Mouse (Mus musculus) bone marrow macrophage, adult 2 months (primary cell): ENCODE data around the gene Hmgb1. TPM values are rescaled to one million over a fixed set of nuclear protein-coding genes. Genes with fewer than 3 reads are reported as not detected.
A peak's percentile ranks its signal among the peaks of the same experiment; 100 is the strongest.

Experiments
- H3K27ac ChIP-seq: 2 replicates; pipeline ENCODE4 v1.5.1; 2012; ENCODE audit warnings: low read depth, low read length; ENCODE audit not compliant: insufficient read depth
- H3K4me1 ChIP-seq: 2 replicates; pipeline ENCODE4 v1.6.1; 2012; ENCODE audit warnings: low read length; ENCODE audit not compliant: control insufficient read depth, insufficient read depth
- H3K4me3 ChIP-seq: 2 replicates; pipeline ENCODE4 v1.5.1; 2012; ENCODE audit warnings: mild to moderate bottlenecking, low read length, moderate library complexity; ENCODE audit not compliant: insufficient read depth
- CTCF ChIP-seq: IDR thresholded peaks from 2 replicates; pipeline ENCODE4 v1.5.1; 2012; ENCODE audit warnings: low read depth, mild to moderate bottlenecking, low read length, moderate library complexity
- POLR2A ChIP-seq: IDR thresholded peaks from 2 replicates; pipeline ENCODE4 v1.6.1; 2012; ENCODE audit warnings: mild to moderate bottlenecking, low read depth, low read length, borderline replicate concordance
- polyA plus RNA-seq: library from polyadenylated mRNA; stranded (reverse); fragments of >200 nt; gene quantifications from 2 replicates; pipeline ENCODE4 v1.2.4, GENCODE M21; 2012; ENCODE audit not compliant: missing spikeins, insufficient read depth, insufficient read length

Gene Hmgb1
- polyA plus RNA-seq, 1 experiment: 89.1 TPM

- TF ChIP-seq CTCF (no peak), POLR2A (no peak)
Measured at GRCm38 (mm10) chr5:149137447-149137846, 46.8 kb downstream of the Hmgb1 start.

GRCm38 (mm10) chr5:149136933-149137365 is 47.3 kb downstream of the Hmgb1 start:
- peak overlapping the region; percentile 83 for H3K27ac ChIP-seq
- TF ChIP-seq POLR2A: no peak
- no peak for TF ChIP-seq CTCF
- H3K4me3 ChIP-seq: no peak overlapping the region; the same call in 1 of the 2 replicates
- peaks cover 19% of the 10 kb centered on the region for H3K4me1 ChIP-seq

More at GRCm38 (mm10) chr5:149137447-149137846, 46.8 kb downstream of the Hmgb1 start:
- H3K4me1 ChIP-seq: peaks cover 19% of the 10 kb centered on the region
- H3K27ac ChIP-seq: peak overlapping the region; percentile 75
- H3K4me3 ChIP-seq: no peak overlapping the region; the same call in 1 of the 2 replicates

- Histone ChIP-seq H3K4me3 (no peak overlapping the region), H3K4me1 (peaks cover 19% of the 10 kb centered on the region), H3K27ac (peak overlapping the region; percentile 37; the same call in 1 of the 2 replicates)
- TF ChIP-seq CTCF (no peak), POLR2A (no peak)
Measured at GRCm38 (mm10) chr5:149135455-149136354, 48.6 kb downstream of the Hmgb1 start.

GRCm38 (mm10) chr5:149134751-149135454 is 49.4 kb downstream of the Hmgb1 start:
- Histone ChIP-seq H3K4me1 (peaks cover 19% of the 10 kb centered on the region), H3K4me3 (no peak overlapping the region), H3K27ac (0 out of 2 replicates have a peak overlapping the region, but pooled peaks have one; percentile 37)
- TF ChIP-seq POLR2A (no peak), CTCF (no peak)

GRCm38 (mm10) chr5:149128473-149128872 is 55.8 kb downstream of the Hmgb1 start:
- Histone ChIP-seq H3K27ac (no peak overlapping the region), H3K4me1 (no peaks in the 10 kb centered on the region), H3K4me3 (no peak overlapping the region)
- TF ChIP-seq POLR2A (no peak), CTCF (no peak)

- H3K27ac ChIP-seq: no peak overlapping the region
- H3K4me3 ChIP-seq: no peak overlapping the region
- no peaks in the 10 kb centered on the region for H3K4me1 ChIP-seq
- no peak for TF ChIP-seq POLR2A
- TF ChIP-seq CTCF: no peak
Measured at GRCm38 (mm10) chr5:149123795-149124194, 60.5 kb downstream of the Hmgb1 start.

GRCm38 (mm10) chr5:149119341-149119881 is 64.9 kb downstream of the Hmgb1 start:
- H3K27ac ChIP-seq: no peak overlapping the region
- TF ChIP-seq POLR2A (no peak), CTCF (no peak)
- no peaks in the 10 kb centered on the region for H3K4me1 ChIP-seq
- H3K4me3 ChIP-seq: no peak overlapping the region

- Histone ChIP-seq H3K4me1 (no peaks in the 10 kb centered on the region), H3K4me3 (no peak overlapping the region), H3K27ac (no peak overlapping the region)
- TF ChIP-seq CTCF: no peak
- TF ChIP-seq POLR2A: no peak
Measured at GRCm38 (mm10) chr5:149117815-149118547, 66.3 kb downstream of the Hmgb1 start.

- Histone ChIP-seq H3K27ac (no peak overlapping the region), H3K4me3 (no peak overlapping the region), H3K4me1 (no peaks in the 10 kb centered on the region)
- no peak for TF ChIP-seq CTCF
- no peak for TF ChIP-seq POLR2A
Measured at GRCm38 (mm10) chr5:149114587-149114986, 69.7 kb downstream of the Hmgb1 start.
